Mouse (Mus musculus) cerebellum, adult 11 months (tissue): Measurements from ENCODE around the gene Cracr2a.

Experiments used
- DNase-seq: peaks from one replicate; pipeline ENCODE4 v3.0.0; 2022

Gene Cracr2a

DNA sequence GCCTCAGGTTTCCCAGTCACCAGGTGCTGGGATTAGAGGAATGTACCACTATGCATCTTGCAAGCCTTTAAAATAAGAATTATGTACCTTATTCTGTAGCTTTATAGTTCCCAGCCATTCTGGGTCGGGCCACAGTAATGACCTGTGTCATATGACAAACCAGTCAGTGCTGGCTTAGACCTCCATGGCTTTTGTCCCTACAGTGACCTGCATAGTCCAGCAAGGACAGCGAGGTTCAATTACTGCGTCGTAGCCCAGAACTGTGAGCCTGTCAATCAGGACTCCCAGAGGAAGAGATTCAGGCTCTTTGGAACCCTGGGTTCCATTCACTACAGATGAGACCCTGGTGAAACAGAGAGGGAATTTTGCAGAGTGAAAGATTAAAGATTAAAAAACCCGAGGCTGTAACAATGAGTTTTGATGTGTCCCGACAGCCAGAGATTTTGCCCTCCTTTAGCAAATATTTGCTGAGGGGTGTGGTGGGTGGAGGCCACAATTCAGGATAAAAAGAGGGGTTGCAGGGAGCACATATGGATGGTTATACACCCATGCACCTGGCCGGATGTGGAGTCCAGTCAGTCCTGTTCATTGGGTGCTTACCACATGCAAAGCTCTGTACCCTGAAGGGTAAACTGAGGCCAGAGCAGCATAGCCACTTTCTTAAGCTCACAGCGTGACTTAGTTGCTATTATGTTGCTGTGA lies 10.9 kb downstream of the Cracr2a start:
- DNase-seq: no peak

- DNase-seq: no peak
Observed at GRCm38 (mm10) chr6:127573779-127574463, 12.8 kb downstream of the Cracr2a start.

- no peak for DNase-seq
Observed at GRCm38 (mm10) chr6:127575194-127575593, 14.1 kb downstream of the Cracr2a start.

GRCm38 (mm10) chr6:127577688-127578087 lies 16.6 kb downstream of the Cracr2a start:
- DNase-seq: no peak

- DNase-seq: no peak
Observed at GRCm38 (mm10) chr6:127578316-127578715, 17.2 kb downstream of the Cracr2a start.

GRCm38 (mm10) chr6:127578810-127579209 lies 17.7 kb downstream of the Cracr2a start:
- no peak for DNase-seq

- no peak for DNase-seq
Observed at GRCm38 (mm10) chr6:127581915-127582314, 20.8 kb downstream of the Cracr2a start.

- peak; percentile 64 for DNase-seq
Observed at GRCm38 (mm10) chr6:127582391-127583176, 21.4 kb downstream of the Cracr2a start.

- DNase-seq: no peak
Observed at GRCm38 (mm10) chr6:127591467-127591866, 30.3 kb downstream of the Cracr2a start.

- DNase-seq: no peak
Observed at GRCm38 (mm10) chr6:127593487-127593886, 32.3 kb downstream of the Cracr2a start.

DNA sequence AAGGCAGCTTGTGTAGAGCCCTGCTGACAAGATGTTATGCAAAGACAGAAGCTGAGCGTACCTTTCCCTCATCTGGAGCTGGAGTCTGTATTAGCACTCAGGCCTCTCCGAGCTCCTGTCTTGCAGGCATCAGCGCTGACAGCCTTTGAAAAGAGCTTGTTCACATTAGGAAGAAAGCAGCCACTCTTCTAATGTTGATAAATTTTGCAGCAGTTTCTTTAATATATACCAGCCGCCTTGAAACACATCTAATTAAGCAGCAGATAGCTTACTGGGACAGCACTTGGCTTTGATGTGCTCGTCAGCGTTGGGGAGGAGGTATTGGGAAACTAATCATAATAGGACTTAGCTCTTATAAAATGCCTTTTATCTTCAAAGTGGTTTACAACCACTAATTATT lies 38.1 kb downstream of the Cracr2a start:
- DNase-seq: no peak

DNA sequence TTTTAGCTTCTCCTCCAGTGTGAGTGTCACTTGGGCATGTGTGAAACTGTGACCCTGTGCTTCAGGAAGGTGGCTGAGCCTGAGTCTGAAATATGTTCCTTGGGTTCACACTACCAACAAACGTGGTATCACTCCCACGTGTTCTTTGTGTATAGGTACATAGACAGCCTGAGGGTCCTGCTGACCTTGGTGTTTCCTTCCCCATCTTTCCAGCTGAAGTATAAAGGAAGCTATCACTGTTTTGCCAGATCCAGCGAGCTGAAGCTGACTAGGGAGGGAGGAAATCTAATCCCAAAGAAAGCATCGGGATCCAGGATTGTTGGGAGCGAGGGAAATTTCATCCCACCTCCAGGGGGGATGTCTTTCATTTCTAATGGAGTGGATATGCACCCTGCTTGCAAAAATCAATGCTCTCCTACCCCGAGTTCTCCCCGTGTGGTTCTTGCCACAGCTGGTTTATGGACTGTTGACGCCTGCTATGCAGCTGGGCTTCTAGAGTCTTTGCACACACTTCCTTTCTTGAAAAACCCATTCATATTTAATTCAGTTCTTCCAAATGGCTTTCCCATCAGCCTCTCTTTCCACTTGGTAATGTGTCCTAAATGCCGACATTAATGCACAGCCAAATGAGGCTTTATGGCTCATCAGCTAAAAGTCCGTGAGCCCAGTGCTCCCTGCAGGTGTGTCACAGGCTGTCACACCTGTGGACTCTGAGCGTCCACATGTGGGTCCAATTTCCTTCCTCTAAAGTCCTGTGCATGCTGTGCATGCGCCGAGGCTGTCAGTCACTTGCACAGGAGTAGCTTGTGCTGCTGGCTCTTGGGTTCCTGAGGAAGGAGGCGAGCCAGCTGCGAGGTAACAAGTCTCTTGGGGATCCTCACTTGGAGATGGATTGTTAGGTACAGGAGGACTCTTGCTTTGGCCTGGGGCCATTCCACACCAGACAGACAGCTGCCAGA lies 44.2 kb downstream of the Cracr2a start:
- no peak for DNase-seq

- DNase-seq: no peak
Observed at GRCm38 (mm10) chr6:127609673-127610072, 48.5 kb downstream of the Cracr2a start.

DNA sequence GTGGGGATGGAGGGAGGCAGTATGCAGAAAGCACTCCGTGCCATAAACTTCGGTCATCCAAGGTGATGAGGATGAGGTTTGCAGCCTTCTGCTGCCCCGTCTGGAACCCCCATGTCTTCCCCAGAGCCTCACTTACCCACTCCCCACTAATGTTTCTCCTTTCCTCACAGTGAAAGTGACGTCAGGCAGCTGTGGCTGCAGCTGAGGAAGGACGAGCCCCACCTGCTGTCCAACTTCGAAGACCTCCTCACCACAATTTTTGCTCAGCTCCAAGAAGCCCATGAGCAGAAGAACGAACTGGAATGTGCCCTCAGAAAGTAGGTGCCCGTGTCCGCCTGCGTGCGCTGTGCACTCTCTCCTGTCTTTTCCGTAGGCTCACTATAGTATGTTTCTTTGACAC lies 50.1 kb downstream of the Cracr2a start:
- no peak for DNase-seq

- DNase-seq: no peak
Observed at GRCm38 (mm10) chr6:127614083-127614984, 53.2 kb downstream of the Cracr2a start.

DNA sequence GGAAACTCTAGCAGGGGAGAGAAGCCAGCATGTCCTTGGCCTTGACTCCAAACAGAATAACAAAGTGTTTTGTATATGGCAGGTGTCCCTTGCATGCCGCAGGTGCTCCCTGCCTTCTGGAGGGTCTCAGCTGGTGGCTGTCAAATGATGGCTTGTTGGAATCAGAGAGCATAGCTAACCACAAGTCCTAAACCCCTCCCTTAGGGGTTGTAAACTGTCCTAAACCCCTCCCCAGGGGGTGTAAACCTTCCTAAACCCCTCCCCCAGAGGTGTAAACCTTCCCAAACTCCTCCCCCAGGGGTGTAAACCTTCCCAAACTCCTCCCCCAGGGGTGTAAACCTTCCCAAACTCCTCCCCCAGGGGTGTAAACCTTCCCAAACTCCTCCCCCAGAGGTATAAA lies 55.5 kb downstream of the Cracr2a start:
- no peak for DNase-seq

GRCm38 (mm10) chr6:127617258-127618025 lies 56.3 kb downstream of the Cracr2a start:
- peak; percentile 11 for DNase-seq

DNA sequence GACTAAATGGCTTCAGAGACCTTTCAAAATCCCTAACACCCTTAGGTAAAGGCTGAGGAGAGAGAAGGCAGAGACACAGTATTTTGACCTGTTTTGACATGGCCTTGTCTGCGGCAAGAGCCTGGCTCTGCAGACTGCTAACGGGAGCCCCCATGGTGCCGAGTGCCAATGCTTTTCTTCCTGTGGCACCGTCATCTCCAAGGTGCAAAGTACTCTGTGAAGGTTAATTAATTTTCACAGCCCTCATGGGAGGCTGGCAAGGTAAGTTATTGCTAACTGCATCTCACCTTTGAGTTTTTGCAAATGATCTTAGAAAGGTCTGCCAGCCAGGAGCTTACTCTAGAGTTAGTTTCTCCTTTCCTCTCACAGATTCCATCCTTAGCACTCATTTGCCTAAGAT lies 57.5 kb downstream of the Cracr2a start:
- DNase-seq: no peak

DNA sequence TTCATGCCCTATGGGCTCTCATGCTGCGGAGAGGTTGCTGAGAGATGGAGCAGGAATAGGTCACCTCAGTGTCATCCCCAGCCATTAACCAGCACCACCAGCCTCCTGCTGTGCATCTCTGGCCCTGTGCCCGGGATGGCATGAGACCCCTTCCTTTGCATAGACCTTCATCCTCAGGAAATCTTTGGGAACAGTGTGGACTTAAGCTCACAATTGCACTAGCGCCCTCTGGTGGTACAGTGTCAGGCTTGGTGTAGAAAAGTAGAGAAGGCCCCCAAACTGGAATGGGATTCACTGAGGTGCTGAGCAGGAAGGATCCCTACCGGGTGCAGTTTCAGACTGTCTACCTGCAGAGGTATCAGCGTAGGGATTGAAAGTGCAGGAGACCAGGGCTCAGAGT lies 64.0 kb downstream of the Cracr2a start:
- DNase-seq: peak; percentile 26

DNA sequence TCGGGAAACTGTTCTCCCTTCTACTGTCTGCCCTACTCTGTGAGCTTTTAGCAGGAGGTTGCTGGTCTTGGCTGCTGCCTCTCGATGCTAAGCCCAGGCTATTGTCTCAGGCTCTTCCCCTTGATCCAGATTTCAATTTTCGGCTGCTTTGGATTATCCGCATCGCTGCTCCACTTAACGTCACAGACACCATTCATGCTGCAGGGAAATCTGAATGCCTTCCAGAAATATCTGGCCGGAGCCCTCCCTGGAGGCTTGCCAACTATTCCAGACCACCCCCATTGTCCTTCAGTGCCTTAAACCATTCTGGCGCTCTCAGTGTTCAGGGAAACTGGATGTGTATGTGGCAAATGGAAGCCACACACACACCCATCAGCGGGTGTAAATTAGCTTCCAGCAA lies 66.3 kb downstream of the Cracr2a start:
- DNase-seq: no peak

- no peak for DNase-seq
Observed at GRCm38 (mm10) chr6:127629249-127629648, 68.1 kb downstream of the Cracr2a start.
